Mouse (Mus musculus) hindbrain, embryonic 11.5 days (tissue): ENCODE measurements around the gene Nsmce4a. TPM values are rescaled to one million over a fixed set of nuclear protein-coding genes. Genes with fewer than 3 reads are reported as not detected.

ENCODE experiments used
- ATAC-seq: fragments of 200-750 bp; cut with Nextera tagmentation; 2 replicates; pipeline ENCODE4 v1.8.0; 2017; ENCODE audit warnings: mild to moderate bottlenecking, moderate TSS enrichment, moderate library complexity; ENCODE audit not compliant: low FRiP score
- DNase-seq: peaks from one replicate; pipeline ENCODE4 v3.0.0-alpha.2; 2015; ENCODE audit warnings: low spot score
- H3K27ac ChIP-seq: fragments of 300-500 bp; sonication (generic); 2 replicates; pipeline ENCODE4 v1.5.1; 2014; ENCODE audit warnings: mild to moderate bottlenecking, low read depth, low read length
- H3K27me3 ChIP-seq: fragments of 300-500 bp; sonication (generic); 2 replicates; pipeline ENCODE4 v1.6.1; 2014; ENCODE audit warnings: mild to moderate bottlenecking, low read length, moderate library complexity, mixed read lengths; ENCODE audit not compliant: control insufficient read depth, insufficient read depth
- H3K36me3 ChIP-seq: fragments of 300-500 bp; sonication (generic); 2 replicates; pipeline ENCODE4 v1.6.1; 2014; ENCODE audit warnings: mild to moderate bottlenecking, low read length, moderate library complexity, mixed read lengths; ENCODE audit not compliant: control insufficient read depth, insufficient read depth
- H3K4me1 ChIP-seq: fragments of 300-500 bp; sonication (generic); replicated peaks from 2 replicates; pipeline ENCODE4 v1.6.1; 2014; ENCODE audit warnings: low read length, mixed read lengths; ENCODE audit not compliant: control insufficient read depth, insufficient read depth
- H3K4me2 ChIP-seq: fragments of 300-500 bp; sonication (generic); replicated peaks from 2 replicates; pipeline ENCODE4 v1.6.1; 2014; ENCODE audit warnings: mild to moderate bottlenecking, low read depth, low read length
- H3K4me3 ChIP-seq: fragments of 300-500 bp; sonication (generic); 2 replicates; pipeline ENCODE4 v1.5.1; 2014; ENCODE audit warnings: low read depth, low read length
- H3K9ac ChIP-seq: fragments of 300-500 bp; sonication (generic); 2 replicates; pipeline ENCODE4 v1.6.1; 2014; ENCODE audit warnings: low read depth, low read length
- H3K9me3 ChIP-seq: fragments of 300-500 bp; sonication (generic); 2 replicates; pipeline ENCODE4 v1.6.1; 2016; ENCODE audit warnings: low read length; ENCODE audit not compliant: control insufficient read depth
- WGBS: fragments of 180-500 bp; shearing (Covaris S2); extraction: QIAGEN DNeasy Blood & Tissue Kit; methylation state at CpG from one replicate; pipeline ENCODE4 v1.1.7; 2014; 5-methylcytosine and 5-hydroxymethylcytosine counted together
- polyA plus RNA-seq: library from polyadenylated mRNA; unstranded; fragments of >200 nt; fragmentation: Nextera tagmentation; extraction: Ambion mirVana; gene quantifications from 2 replicates; pipeline ENCODE4 v1.2.1, GENCODE M21; 2014

Gene Nsmce4a
- polyA plus RNA-seq, 1 experiment from 2014 or later, result 198 TPM

- 78% methylated on average over 8 of the region's 8 CpGs for WGBS
- Histone ChIP-seq H3K9ac (no peak overlapping the region), H3K27me3 (no peaks in the 10 kb centered on the region), H3K9me3 (no peaks in the 10 kb centered on the region), H3K4me3 (no peak overlapping the region), H3K4me2 (no peak overlapping the region), H3K27ac (no peak overlapping the region), H3K36me3 (no peaks in the 10 kb centered on the region), H3K4me1 (no peaks in the 10 kb centered on the region)
- no peak for ATAC-seq
- DNase-seq, result no peak
Measured at GRCm38 (mm10) chr7:130590845-130591437, 18.0 kb upstream of the Nsmce4a start.

- no peak overlapping the region for H3K4me3 ChIP-seq
- no peaks in the 10 kb centered on the region for H3K4me1 ChIP-seq
- no peak for DNase-seq
- WGBS, result 61% methylated on average over 13 of the region's 13 CpGs
- ATAC-seq, result no peak
- no peak overlapping the region for H3K9ac ChIP-seq
- no peaks in the 10 kb centered on the region for H3K36me3 ChIP-seq
- no peak overlapping the region for H3K27ac ChIP-seq
- H3K4me2 ChIP-seq, result no peak overlapping the region
- H3K9me3 ChIP-seq, result no peaks in the 10 kb centered on the region
- no peaks in the 10 kb centered on the region for H3K27me3 ChIP-seq
Measured at GRCm38 (mm10) chr7:130590081-130590828, 17.3 kb upstream of the Nsmce4a start.

- 87% methylated on average over 2 of the region's 2 CpGs for WGBS
- Histone ChIP-seq H3K9ac (no peak overlapping the region), H3K9me3 (no peaks in the 10 kb centered on the region), H3K36me3 (no peaks in the 10 kb centered on the region), H3K27ac (no peak overlapping the region), H3K27me3 (no peaks in the 10 kb centered on the region), H3K4me1 (no peaks in the 10 kb centered on the region), H3K4me3 (no peak overlapping the region), H3K4me2 (no peak overlapping the region)
- DNase-seq (no peak), ATAC-seq (no peak)
Measured at GRCm38 (mm10) chr7:130586521-130587072, 13.7 kb upstream of the Nsmce4a start.

- no peak overlapping the region for H3K9ac ChIP-seq
- DNase-seq, result no peak
- no peak overlapping the region for H3K27ac ChIP-seq
- no peak overlapping the region for H3K4me2 ChIP-seq
- H3K36me3 ChIP-seq, result no peaks in the 10 kb centered on the region
- WGBS, result 87% methylated on average over 5 of the region's 5 CpGs
- H3K4me3 ChIP-seq, result no peak overlapping the region
- ATAC-seq, result no peak
- H3K27me3 ChIP-seq, result no peaks in the 10 kb centered on the region
- H3K9me3 ChIP-seq, result no peaks in the 10 kb centered on the region
- no peaks in the 10 kb centered on the region for H3K4me1 ChIP-seq
Measured at GRCm38 (mm10) chr7:130578607-130579006, 5.7 kb upstream of the Nsmce4a start.

- H3K27me3 ChIP-seq, result no peaks in the 10 kb centered on the region
- H3K9me3 ChIP-seq, result no peaks in the 10 kb centered on the region
- WGBS, result 90% methylated on average over 2 of the region's 2 CpGs
- H3K9ac ChIP-seq, result no peak overlapping the region
- no peak for DNase-seq
- H3K4me3 ChIP-seq, result no peak overlapping the region
- H3K4me2 ChIP-seq, result no peak overlapping the region
- H3K36me3 ChIP-seq, result no peaks in the 10 kb centered on the region
- no peaks in the 10 kb centered on the region for H3K4me1 ChIP-seq
- ATAC-seq, result no peak
- no peak overlapping the region for H3K27ac ChIP-seq
Measured at GRCm38 (mm10) chr7:130578066-130578465, 5.1 kb upstream of the Nsmce4a start.

- Histone ChIP-seq H3K9me3 (no peaks in the 10 kb centered on the region), H3K4me3 (no peak within 1 kb of the TSS), H3K27me3 (no peaks in the 10 kb centered on the region), H3K36me3 (no peaks in the 10 kb centered on the region), H3K4me2 (no peak within 1 kb of the TSS; the same call in 1 of the 2 replicates), H3K9ac (no peak within 1 kb of the TSS), H3K27ac (no peak within 1 kb of the TSS), H3K4me1 (no peaks in the 10 kb centered on the region)
- ATAC-seq (no peak), DNase-seq (no peak)
- WGBS, result 47% methylated on average over 15 of the region's 15 CpGs
Measured at GRCm38 (mm10) chr7:130577388-130578003, 4.6 kb upstream of the Nsmce4a start, which contains the start of gene Tacc2. Tacc2 (plus strand) TSS chr7:130577438.

GRCm38 (mm10) chr7:130576981-130577380 lies 4.1 kb upstream of the Nsmce4a start:
- no peaks in the 10 kb centered on the region for H3K36me3 ChIP-seq
- H3K4me1 ChIP-seq, result no peaks in the 10 kb centered on the region
- H3K4me3 ChIP-seq, result no peak overlapping the region
- no peak overlapping the region; the same call in 1 of the 2 replicates for H3K4me2 ChIP-seq
- H3K27ac ChIP-seq, result no peak overlapping the region
- H3K9ac ChIP-seq, result no peak overlapping the region
- no peak for ATAC-seq
- no peaks in the 10 kb centered on the region for H3K27me3 ChIP-seq
- no peaks in the 10 kb centered on the region for H3K9me3 ChIP-seq
- no peak for DNase-seq
- WGBS, result 31% methylated on average over 10 of the region's 10 CpGs

GRCm38 (mm10) chr7:130574211-130574991 lies 1.5 kb upstream of the Nsmce4a start:
- Histone ChIP-seq H3K36me3 (no peaks in the 10 kb centered on the region), H3K4me3 (no peak overlapping the region), H3K27me3 (no peaks in the 10 kb centered on the region), H3K4me1 (no peaks in the 10 kb centered on the region), H3K9me3 (no peaks in the 10 kb centered on the region), H3K4me2 (no peak overlapping the region), H3K27ac (no peak overlapping the region), H3K9ac (no peak overlapping the region)
- DNase-seq (no peak), ATAC-seq (no peak)
- WGBS, result 68% methylated on average over 13 of the region's 13 CpGs
